Mouse (Mus musculus) spleen, adult 2 months (tissue): ENCODE results near the gene Ppm1b. TPM values are rescaled to one million over a fixed set of nuclear protein-coding genes. Genes with fewer than 3 reads are reported as not detected.

Experiments used
- DNase-seq, 2 experiments: peaks; one replicate each; pipeline versions ENCODE4 v3.0.0 to v3.0.0-alpha.2; 2012 to 2021; ENCODE audit warnings: low spot score in 2 of 2, low read depth in 1 of 2
- H3K27ac ChIP-seq: fragments of 200-500 bp; 2 replicates; pipeline ENCODE4 v1.5.1; 2012; ENCODE audit warnings: low read length, inconsistent platforms; ENCODE audit not compliant: insufficient read depth
- H3K27me3 ChIP-seq: fragments of 200-500 bp; 2 replicates; pipeline ENCODE4 v1.6.1; 2012; ENCODE audit warnings: mild to moderate bottlenecking, moderate library complexity, low read length, inconsistent platforms; ENCODE audit not compliant: control insufficient read depth, insufficient read depth
- H3K36me3 ChIP-seq: fragments of 200-500 bp; 2 replicates; pipeline ENCODE4 v1.6.1; 2012; ENCODE audit warnings: mild to moderate bottlenecking, low read length, inconsistent platforms; ENCODE audit not compliant: control insufficient read depth, insufficient read depth
- H3K4me1 ChIP-seq: fragments of 200-500 bp; 2 replicates; pipeline ENCODE4 v1.6.1; 2011; ENCODE audit warnings: inconsistent platforms; ENCODE audit not compliant: control insufficient read depth, insufficient read depth, insufficient read length
- H3K4me3 ChIP-seq: fragments of 200-500 bp; 2 replicates; pipeline ENCODE4 v1.5.1; 2011; ENCODE audit warnings: mild to moderate bottlenecking, inconsistent platforms; ENCODE audit not compliant: insufficient read depth, insufficient read length; ENCODE audit errors: extremely low read depth
- CTCF ChIP-seq: fragments of 200-500 bp; IDR thresholded peaks from 2 replicates; pipeline ENCODE4 v1.5.1; 2011; ENCODE audit warnings: mild to moderate bottlenecking, inconsistent platforms; ENCODE audit not compliant: insufficient read depth, insufficient read length, insufficient replicate concordance; ENCODE audit errors: extremely low read depth
- POLR2A ChIP-seq: fragments of 200-500 bp; IDR thresholded peaks from 2 replicates; pipeline ENCODE4 v1.6.1; 2011; ENCODE audit warnings: low read depth, low read length, inconsistent platforms
- WGBS: fragments of 180-500 bp; shearing (Covaris S2); methylation state at CpG from one replicate; pipeline ENCODE4 v1.1.7; 2018; 5-methylcytosine and 5-hydroxymethylcytosine counted together
- polyA plus RNA-seq: library from polyadenylated mRNA; depleted of rRNA; stranded (reverse); fragments of >200 nt; gene quantifications from 2 replicates; pipeline ENCODE4 v1.2.3, GENCODE M21; 2012

The Ppm1b gene
- polyA plus RNA-seq, 1 experiment = 12.8 TPM

- H3K36me3 ChIP-seq = no peaks in the 10 kb centered on the region
- DNase-seq = no peak
- no peak overlapping the region for H3K4me3 ChIP-seq
- WGBS = 92% methylated on average over 8 of the region's 8 CpGs
- no peak overlapping the region for H3K27ac ChIP-seq
- no peaks in the 10 kb centered on the region for H3K27me3 ChIP-seq
- H3K4me1 ChIP-seq = peaks cover 3% of the 10 kb centered on the region; the same call in 1 of the 2 replicates
- TF ChIP-seq POLR2A = no peak
- TF ChIP-seq CTCF = no peak
Observed at GRCm38 (mm10) chr17:84969916-84970315, 13.4 kb downstream of the Ppm1b start.

DNA sequence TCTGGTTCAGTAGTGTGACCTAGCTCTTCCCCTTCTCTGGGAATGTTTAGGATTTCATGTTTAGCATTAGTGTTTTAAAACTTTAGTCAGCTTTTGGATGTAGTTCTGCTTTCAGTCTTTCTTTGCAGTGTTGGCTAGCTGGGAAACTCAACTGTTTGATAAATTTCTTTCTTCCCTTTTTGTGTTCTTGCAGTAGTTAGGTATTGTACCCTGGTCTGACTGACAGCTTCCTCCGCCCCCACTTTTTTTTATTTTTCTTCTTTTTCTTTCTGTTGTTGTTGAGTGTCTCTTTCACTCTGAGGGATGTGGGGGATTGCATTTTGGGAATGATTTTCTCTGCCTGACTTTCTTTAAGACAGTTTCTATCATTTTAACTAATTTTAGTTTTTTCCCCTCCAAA lies 25.2 kb downstream of the Ppm1b start:
- Histone ChIP-seq H3K36me3 (0 out of 2 replicates have a peak, but pooled peaks cover 1% of the 10 kb centered on the region), H3K4me1 (peaks cover 2% of the 10 kb centered on the region; the same call in 1 of the 2 replicates), H3K27ac (no peak overlapping the region), H3K27me3 (no peaks in the 10 kb centered on the region), H3K4me3 (no peak overlapping the region)
- TF ChIP-seq CTCF (no peak), POLR2A (no peak)
- WGBS = 59% methylated on average over 1 of the region's 1 CpGs
- no peak for DNase-seq

GRCm38 (mm10) chr17:84982735-84983134 lies 26.2 kb downstream of the Ppm1b start:
- TF ChIP-seq CTCF (no peak), POLR2A (no peak)
- Histone ChIP-seq H3K4me1 (peaks cover 2% of the 10 kb centered on the region; the same call in 1 of the 2 replicates), H3K27ac (no peak overlapping the region), H3K4me3 (no peak overlapping the region), H3K36me3 (0 out of 2 replicates have a peak, but pooled peaks cover 1% of the 10 kb centered on the region), H3K27me3 (no peaks in the 10 kb centered on the region)
- 88% methylated on average over 2 of the region's 2 CpGs for WGBS
- DNase-seq = no peak

GRCm38 (mm10) chr17:84986368-84986767 lies 29.8 kb downstream of the Ppm1b start:
- no peak for DNase-seq
- H3K4me3 ChIP-seq = no peak overlapping the region
- WGBS = 90% methylated on average over 5 of the region's 5 CpGs
- H3K27ac ChIP-seq = no peak overlapping the region
- H3K27me3 ChIP-seq = no peaks in the 10 kb centered on the region
- H3K4me1 ChIP-seq = peaks cover 2% of the 10 kb centered on the region; the same call in 1 of the 2 replicates
- no peak for TF ChIP-seq CTCF
- TF ChIP-seq POLR2A = no peak
- H3K36me3 ChIP-seq = 0 out of 2 replicates have a peak, but pooled peaks cover 1% of the 10 kb centered on the region

DNA sequence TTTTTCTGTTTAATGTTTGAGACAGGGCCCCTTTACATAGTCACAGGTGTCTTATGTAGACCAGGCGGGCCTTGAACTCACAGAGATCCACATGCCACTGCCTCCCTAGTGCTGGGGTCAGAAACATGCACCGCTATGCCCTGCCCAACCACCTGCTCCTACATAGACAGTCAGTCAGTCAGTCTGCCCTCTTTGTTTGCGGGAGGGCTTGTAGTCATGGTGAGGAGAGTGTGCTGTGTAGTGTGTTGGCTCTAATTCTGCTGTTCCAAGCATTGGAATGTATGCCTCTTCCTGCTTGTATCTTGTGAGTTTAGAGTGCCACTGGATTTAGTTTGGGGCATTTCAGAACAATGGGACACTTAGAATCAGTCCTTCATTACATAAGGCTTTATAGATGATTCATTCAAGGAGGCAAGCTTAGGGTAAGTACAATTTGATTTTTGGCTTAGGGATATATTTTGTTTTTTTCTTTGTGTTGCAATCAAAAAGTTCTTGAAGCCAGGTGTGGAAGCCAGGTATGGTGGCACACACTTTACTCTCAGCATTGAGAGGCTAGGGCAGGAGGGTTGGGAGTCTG lies 31.4 kb downstream of the Ppm1b start:
- TF ChIP-seq CTCF = no peak
- TF ChIP-seq POLR2A = no peak
- Histone ChIP-seq H3K27ac (no peak overlapping the region), H3K4me3 (no peak overlapping the region), H3K4me1 (peaks cover under 1% of the 10 kb centered on the region; the same call in 1 of the 2 replicates), H3K36me3 (0 out of 2 replicates have a peak, but pooled peaks cover 1% of the 10 kb centered on the region), H3K27me3 (no peaks in the 10 kb centered on the region)
- 87% methylated on average over 3 of the region's 3 CpGs for WGBS
- no peak for DNase-seq

GRCm38 (mm10) chr17:84988514-84988913 lies 32.0 kb downstream of the Ppm1b start:
- Histone ChIP-seq H3K4me3 (no peak overlapping the region), H3K4me1 (no peaks in the 10 kb centered on the region), H3K27me3 (no peaks in the 10 kb centered on the region), H3K36me3 (0 out of 2 replicates have a peak, but pooled peaks cover 1% of the 10 kb centered on the region), H3K27ac (no peak overlapping the region)
- DNase-seq = no peak
- TF ChIP-seq CTCF = no peak

- DNase-seq = no peak
- Histone ChIP-seq H3K4me1 (no peaks in the 10 kb centered on the region), H3K4me3 (no peak overlapping the region), H3K36me3 (peaks cover 5% of the 10 kb centered on the region; the same call in 1 of the 2 replicates), H3K27ac (no peak overlapping the region), H3K27me3 (no peaks in the 10 kb centered on the region)
- TF ChIP-seq CTCF (no peak), POLR2A (no peak)
- WGBS = 84% methylated on average over 6 of the region's 6 CpGs
Observed at GRCm38 (mm10) chr17:84995844-84996243, 39.3 kb downstream of the Ppm1b start.
